ENCODE assay signal across 32 mouse cellular contexts in the genomic region with DNA sequence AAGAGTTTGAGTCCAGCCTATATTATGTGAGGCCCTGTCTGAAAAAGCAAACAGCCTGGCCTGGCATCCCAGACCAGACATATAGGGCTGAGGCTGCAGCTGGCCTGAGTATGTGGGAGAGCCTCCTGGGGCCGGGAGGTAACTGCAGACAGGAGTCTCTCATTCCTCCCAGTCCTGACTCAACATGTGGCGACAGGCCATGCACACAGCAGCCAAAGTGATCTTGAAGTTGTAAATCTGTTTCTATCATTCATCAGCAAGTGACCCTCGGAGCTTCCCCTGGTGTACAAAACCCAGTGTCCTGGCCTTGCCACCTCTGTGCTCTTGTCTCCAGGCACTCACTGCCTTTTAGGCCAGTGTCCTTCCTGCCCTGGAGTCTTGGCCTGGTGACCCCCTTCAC. TPM values are rescaled to one million over a fixed set of nuclear protein-coding genes. Genes with fewer than 3 reads are reported as not detected.
A peak's percentile ranks its signal among the peaks of the same experiment; 100 is the strongest.
DNase-seq lines count a peak whose midpoint lies in the region; ATAC-seq and TF ChIP-seq lines count a peak whose summit lies in the region.
"Had no signal": no experiment of that assay in that cellular context is flagged by ENCODE, and none has a peak within 500 bp of the region (broad histone marks: within the 10 kb centered on the region; RNA-seq: fewer than 3 reads in every experiment).

No protein-coding gene starts in this region.

- no peaks in the 10 kb centered on the region for H3K4me1 ChIP-seq in hindbrain, postnatal 0 days (ENCODE audit: insufficient read depth, low read length)
- H3K4me1 ChIP-seq: heart, embryonic 15.5 days; limb, embryonic 13.5 days; neural tube, embryonic 12.5 days had no signal

- H3K9ac ChIP-seq in hindbrain, postnatal 0 days (replicated peaks; ENCODE audit: low read length) = no peak overlapping the region
- H3K9ac ChIP-seq: heart, embryonic 15.5 days; hindbrain, embryonic 14.5 days; limb, embryonic 13.5 days; lung, embryonic 15.5 days; neural tube, embryonic 12.5 days had no signal

- WGBS in hindbrain, postnatal 0 days = 83% methylated on average over 3 of the region's 3 CpGs

- no peak for ATAC-seq in hindbrain, postnatal 0 days
- ATAC-seq: forebrain, embryonic 16.5 days; inflammation-experienced regulatory T-cells, adult 6 months; midbrain, embryonic 16.5 days; Patski had no signal

- no peaks in the 10 kb centered on the region for H3K27me3 ChIP-seq in hindbrain, postnatal 0 days (ENCODE audit: insufficient read depth, low read length)
- H3K27me3 ChIP-seq: CH12.LX; heart, embryonic 15.5 days; limb, embryonic 13.5 days; lung, embryonic 15.5 days; neural tube, embryonic 12.5 days; Patski had no signal

- peak; percentile 18 for DNase-seq in urinary bladder, postnatal 14 days (ENCODE audit: low spot score)
- no peak for DNase-seq in urinary bladder, postnatal 4 days (ENCODE audit: low spot score in 2 of 2)
- peak; percentile 53 for DNase-seq in adrenal gland, adult 8-10 months
- DNase-seq in gastrocnemius, postnatal 10 days = peak; percentile 45
- no peak for DNase-seq in natural killer cell, adult 2 months (ENCODE audit: low spot score in 2 of 2)
- DNase-seq in hindbrain, postnatal 0 days (ENCODE audit: low spot score) = no peak
- DNase-seq: cerebellum, adult 11-12 months; cerebellum, adult 9-11 months; kidney, adult 11 months; kidney, postnatal 36 days; lung, postnatal 36 days; right cerebral cortex, postnatal 4 days; thymus, adult 2 months; thymus, postnatal 36 days had no signal

- H3K27ac ChIP-seq in hindbrain, postnatal 0 days = no peak overlapping the region
- H3K27ac ChIP-seq: heart, embryonic 15.5 days; hindbrain, embryonic 14.5 days; layer of hippocampus, adult 2 months; left cerebral cortex, adult 2 months; limb, embryonic 13.5 days; lung, embryonic 15.5 days; neural tube, embryonic 12.5 days had no signal

- no peak overlapping the region for H3K4me2 ChIP-seq in hindbrain, postnatal 0 days (ENCODE audit: low read depth, low read length)
- H3K4me2 ChIP-seq: heart, embryonic 15.5 days; hindbrain, embryonic 14.5 days; limb, embryonic 13.5 days; liver, embryonic 11.5 days; lung, embryonic 15.5 days; midbrain, embryonic 11.5 days; neural tube, embryonic 12.5 days had no signal

- H3K36me3 ChIP-seq in hindbrain, postnatal 0 days (ENCODE audit: insufficient read depth, low read length) = no peaks in the 10 kb centered on the region
- H3K36me3 ChIP-seq: heart, embryonic 15.5 days; limb, embryonic 13.5 days; lung, embryonic 15.5 days; neural tube, embryonic 12.5 days had no signal

- no peak for TF ChIP-seq CTCF in hindbrain, postnatal 0 days (IDR thresholded peaks at IDR 0.05; ENCODE audit: low read depth)

- no peak overlapping the region for H3K4me3 ChIP-seq in hindbrain, postnatal 0 days (ENCODE audit: low read length)
- H3K4me3 ChIP-seq: erythroblast, embryonic 14.5 days; heart, embryonic 15.5 days; layer of hippocampus, adult 2 months; left cerebral cortex, adult 2 months; limb, embryonic 13.5 days; lung, embryonic 15.5 days; neural tube, embryonic 12.5 days had no signal

- H3K9me3 ChIP-seq in hindbrain, postnatal 0 days (ENCODE audit: low read length) = no peaks in the 10 kb centered on the region
- H3K9me3 ChIP-seq: heart, embryonic 15.5 days; limb, embryonic 13.5 days; lung, embryonic 15.5 days; neural tube, embryonic 12.5 days had no signal

RNA-seq across cellular contexts. Expression of gene Cilp, which starts 13.0 kb away (rescaled TPM):
- total RNA-seq in adrenal gland, adult 8-10 months (2022) = 10 to 100 TPM in 1 of 4 experiments, 1 to 10 TPM in 3; 3.2 to 10.7 (median 6.1) TPM
- 100 to 1,000 TPM; 101 to 103 TPM for total RNA-seq in gastrocnemius, postnatal 10 days (2021)
- 0.16 and 0.29 TPM in 2 replicates for total RNA-seq in hindbrain, postnatal 0 days (2014; rRNA removed)
- 0.29 and 0.37 TPM in 2 replicates for polyA plus RNA-seq in hindbrain, postnatal 0 days (2015; fragmentation: Nextera tagmentation; extraction: Ambion mirVana)
- total RNA-seq: CH12.LX; hematopoietic stem cell, adult 5-6 weeks; left cerebral cortex, postnatal 36 days; megakaryocyte, adult 5-6 weeks had no signal
- polyA plus RNA-seq: erythroblast, embryonic 14.5 days; inflammation-experienced regulatory T-cells, adult 6 months; Patski had no signal

RNA-seq across cellular contexts. Expression of gene Clpx, which starts 42.0 kb away (rescaled TPM):
- 10 to 100 TPM; 54.7 to 71.9 (median 60.7) TPM for total RNA-seq in adrenal gland, adult 8-10 months (2022)
- 10 to 100 TPM; 61.8 to 64.5 TPM for total RNA-seq in gastrocnemius, postnatal 10 days (2021)
- 22.7 and 23.3 TPM in 2 replicates for total RNA-seq in hindbrain, postnatal 0 days (2014; rRNA removed)
- 37.1 and 41.2 TPM in 2 replicates for polyA plus RNA-seq in hindbrain, postnatal 0 days (2015; fragmentation: Nextera tagmentation; extraction: Ambion mirVana)

RNA-seq across cellular contexts. Expression of gene Parp16, which starts 56.9 kb away (rescaled TPM):
- 10 to 100 TPM; 16.2 to 44.2 (median 33.1) TPM for total RNA-seq in adrenal gland, adult 8-10 months (2022)
- 1 to 10 TPM; 6.6 to 8.1 TPM for total RNA-seq in gastrocnemius, postnatal 10 days (2021)
- total RNA-seq in hindbrain, postnatal 0 days (2014; rRNA removed) = 2.6 and 6.7 TPM in 2 replicates
- polyA plus RNA-seq in hindbrain, postnatal 0 days (2015; fragmentation: Nextera tagmentation; extraction: Ambion mirVana) = 5.9 and 6.3 TPM in 2 replicates

Comparison
In these comparisons a context has a peak if more than half of its experiments do, and no peak if none do; other contexts are left out.
1. DNase-seq: peak in urinary bladder, postnatal 14 days (single experiment), adrenal gland, adult 8-10 months (single experiment) and gastrocnemius, postnatal 10 days (single experiment); none in urinary bladder, postnatal 4 days (0 of 2), natural killer cell, adult 2 months (0 of 2) and hindbrain, postnatal 0 days (single experiment).
2. RNA of gene Cilp, which starts 13.0 kb away (total RNA-seq): 101 to 103 TPM in gastrocnemius, postnatal 10 days; 3.2 to 10.7 TPM in adrenal gland, adult 8-10 months and 0.16 to 0.29 TPM in hindbrain, postnatal 0 days; every median in the first group is over 4 times any median in the second.